Mouse (Mus musculus) G1E (cell line): ENCODE results near the gene Il23a. TPM values are rescaled to one million over a fixed set of nuclear protein-coding genes. Genes with fewer than 3 reads are reported as not detected.
"Not testable (repeated sequence)": the region's sequence is repeated elsewhere in the genome, so short reads cannot be mapped to it uniquely, and the experiment has no call there.

Experiments used
- ATAC-seq: 2 replicates; pipeline ENCODE4 v1.8.0; 2016; ENCODE audit warnings: mild to moderate bottlenecking; ENCODE audit not compliant: insufficient number of reproducible peaks, poor library complexity, low FRiP score, severe bottlenecking; ENCODE audit errors: extremely low read depth
- DNase-seq: peaks from one replicate; pipeline ENCODE4 v3.0.0; 2012; ENCODE audit warnings: low spot score
- H3K27me3 ChIP-seq: 2 replicates; pipeline ENCODE4 v1.6.1; 2012; ENCODE audit warnings: mild to moderate bottlenecking, low read length, inconsistent platforms; ENCODE audit not compliant: insufficient read depth
- H3K36me3 ChIP-seq: replicated peaks from 2 replicates; pipeline ENCODE3; 2012; ENCODE audit warnings: mild to moderate bottlenecking, inconsistent platforms
- H3K4me1 ChIP-seq: 2 replicates; pipeline ENCODE4 v1.6.1; 2012; ENCODE audit warnings: low read depth, low read length, inconsistent platforms, mixed read lengths; ENCODE audit not compliant: insufficient read depth
- H3K4me3 ChIP-seq: 2 replicates; pipeline ENCODE4 v1.5.1; 2012; ENCODE audit warnings: low read depth, mild to moderate bottlenecking, inconsistent platforms, low read length, moderate library complexity, mixed read lengths
- H3K9me3 ChIP-seq: replicated peaks from 2 replicates; pipeline ENCODE4 v1.6.1; 2012; ENCODE audit warnings: inconsistent platforms
- CTCF ChIP-seq: IDR thresholded peaks from 2 replicates; pipeline ENCODE4 v1.5.1; 2012; ENCODE audit warnings: low read depth, low read length, inconsistent platforms, mixed read lengths
- GATA1 ChIP-seq: IDR thresholded peaks from 2 replicates; pipeline ENCODE4 v1.6.1; 2012; ENCODE audit warnings: borderline replicate concordance, low read length, inconsistent platforms, mixed read lengths
- GATA2 ChIP-seq: IDR thresholded peaks from 2 replicates; pipeline ENCODE4 v1.6.1; 2012; ENCODE audit warnings: low read depth, low read length, inconsistent platforms, borderline replicate concordance
- POLR2AphosphoS5 ChIP-seq: IDR thresholded peaks from 2 replicates; pipeline ENCODE4 v1.6.1; 2012; ENCODE audit warnings: low read depth, low read length, inconsistent platforms; ENCODE audit not compliant: insufficient replicate concordance
- TAL1 ChIP-seq: conservative IDR thresholded peaks from 2 replicates; pipeline ENCODE4 v1.6.1; 2012; ENCODE audit warnings: low read depth, low read length, inconsistent platforms, mixed read lengths
- polyA plus RNA-seq: library from polyadenylated mRNA; stranded (reverse); fragments of >175 nt; gene quantifications from 2 replicates; pipeline ENCODE4 v1.2.3, GENCODE M21; 2012
- total RNA-seq, 2 experiments: library from RNA; stranded (forward) in 1 of 2; stranded (reverse) in 1 of 2; fragments of 200-1000 nt in 1 of 2; fragments of >200 nt in 1 of 2; fragmentation: Nextera tagmentation in 1 of 2; gene quantifications; 2 replicates each; pipeline ENCODE4 v1.2.3; 2014 to 2017

Il23a gene
- total and polyA plus RNA-seq, 3 experiments, result 0.03 to 0.16 TPM; not detected in 1

GRCm38 (mm10) chr10:128338415-128338814 lies 39.9 kb upstream of the Il23a start:
- Histone ChIP-seq H3K9me3 (no peaks in the 10 kb centered on the region), H3K36me3 (peaks cover 37% of the 10 kb centered on the region), H3K4me1 (peaks cover 82% of the 10 kb centered on the region), H3K27me3 (no peaks in the 10 kb centered on the region), H3K4me3 (peak overlapping the region; percentile 88)
- 0 out of 2 replicates have a peak, but pooled peaks have one; percentile 23 for ATAC-seq
- DNase-seq, result peak; percentile 52
- TF ChIP-seq GATA1, result no peak
- no peak for TF ChIP-seq CTCF
- TF ChIP-seq GATA2, result no peak
- no peak for TF ChIP-seq TAL1
- no peak for TF ChIP-seq POLR2AphosphoS5

DNA sequence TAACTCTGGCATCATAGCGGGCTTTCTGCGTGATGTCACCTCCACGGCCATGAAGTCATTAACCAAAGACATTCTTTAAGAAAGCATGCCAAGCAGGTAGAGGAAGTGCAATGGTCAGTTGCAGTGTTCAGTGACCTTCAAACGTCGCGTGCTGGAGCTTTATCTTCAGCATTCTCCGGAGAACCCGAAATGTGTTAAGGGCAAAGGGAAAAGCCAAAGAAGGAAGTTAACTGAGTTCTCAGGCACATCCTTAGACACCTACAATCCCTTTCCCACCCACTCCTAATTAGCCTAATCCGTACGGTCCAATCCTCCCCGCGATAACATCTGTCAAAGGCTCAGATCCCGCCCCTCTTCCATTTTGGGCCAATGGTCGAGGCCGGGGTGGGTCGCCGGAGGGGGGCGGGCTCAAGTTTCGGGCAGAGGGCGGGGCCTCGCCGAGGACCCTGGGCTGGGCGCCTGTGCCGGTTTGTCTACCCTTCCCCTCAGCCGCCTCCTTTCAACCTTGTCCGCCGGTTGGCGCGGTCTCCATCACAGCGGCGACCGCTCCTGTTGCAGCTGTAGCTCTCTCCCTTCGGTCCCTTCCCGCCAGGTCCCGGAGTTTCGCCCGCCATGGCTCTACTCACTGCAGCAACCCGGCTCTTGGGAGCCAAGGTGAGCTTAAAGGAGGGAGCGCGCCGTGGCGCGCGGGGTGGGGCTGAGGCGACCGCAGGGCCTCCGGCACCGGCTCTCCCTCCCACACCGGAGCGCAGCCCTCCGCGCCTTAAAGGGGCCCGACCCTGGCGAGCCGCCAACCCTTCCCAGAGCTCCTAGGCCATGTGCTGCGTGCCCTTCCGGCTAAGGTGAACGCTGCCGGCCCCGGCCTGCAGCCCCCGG lies 39.0 kb upstream of the Il23a start, which contains the start of gene Cs:
Gene Cs, plus strand, starts transcription at position 429 of the 876 bp plus-strand sequence.
- no peaks in the 10 kb centered on the region for H3K27me3 ChIP-seq
- TF ChIP-seq GATA1 (no peak), CTCF (no peak), TAL1 (no peak), POLR2AphosphoS5 (no peak), GATA2 (no peak)
- peak within 1 kb of the TSS; percentile 88 for H3K4me3 ChIP-seq
- no peaks in the 10 kb centered on the region for H3K9me3 ChIP-seq
- H3K4me1 ChIP-seq, result peaks cover 75% of the 10 kb centered on the region
- ATAC-seq, result peak; percentile 90
- peak; percentile 84 for DNase-seq
- peaks cover 29% of the 10 kb centered on the region for H3K36me3 ChIP-seq

GRCm38 (mm10) chr10:128336597-128336996 lies 38.0 kb upstream of the Il23a start:
- H3K4me1 ChIP-seq, result peaks cover 68% of the 10 kb centered on the region
- TF ChIP-seq POLR2AphosphoS5 (no peak), GATA2 (no peak), GATA1 (no peak), TAL1 (peak; percentile 51)
- ATAC-seq, result peak; percentile 36
- no peaks in the 10 kb centered on the region for H3K27me3 ChIP-seq
- no peaks in the 10 kb centered on the region for H3K9me3 ChIP-seq
- peaks cover 24% of the 10 kb centered on the region for H3K36me3 ChIP-seq
- DNase-seq, result no peak
- H3K4me3 ChIP-seq, result peak overlapping the region; percentile 88; the same call in 1 of the 2 replicates

DNA sequence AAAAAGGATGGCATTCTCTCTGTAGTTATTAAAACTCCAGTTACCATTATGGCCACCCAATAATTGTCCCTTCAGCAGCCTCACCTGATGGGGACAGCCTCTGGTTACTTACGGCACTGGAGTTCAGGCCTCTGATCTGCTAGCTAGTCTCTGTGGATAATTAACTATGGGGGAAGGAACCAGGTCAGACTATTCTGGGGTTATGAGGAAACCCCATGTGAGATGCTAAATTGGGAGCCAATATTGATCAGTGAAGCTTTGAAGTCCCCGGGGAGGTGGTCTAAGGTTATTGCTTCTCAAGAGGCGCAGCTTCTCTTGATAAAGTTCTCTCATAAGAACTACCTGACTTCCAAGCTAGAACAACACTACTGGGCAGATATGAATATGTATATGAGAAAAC lies 37.6 kb upstream of the Il23a start:
- H3K36me3 ChIP-seq, result peaks cover 20% of the 10 kb centered on the region

DNA sequence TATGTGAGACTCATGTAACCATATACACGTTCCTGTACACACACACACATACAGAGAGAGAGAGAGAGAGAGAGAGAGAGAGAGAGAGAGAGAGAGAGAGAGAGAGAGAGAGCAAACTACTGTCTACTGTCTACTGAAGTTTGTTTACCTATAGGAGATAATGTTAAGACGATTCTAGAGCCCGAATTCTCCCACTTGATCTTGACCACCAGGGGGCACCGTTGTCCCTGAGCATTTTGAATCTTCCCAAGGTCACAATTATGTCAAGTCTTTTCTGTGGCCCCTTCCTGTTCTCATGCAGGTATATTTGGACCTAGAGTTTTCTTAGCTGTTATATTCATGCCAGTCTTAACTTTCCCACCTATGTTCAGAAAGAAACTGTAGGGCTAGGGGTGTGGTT lies 37.0 kb upstream of the Il23a start:
- Histone ChIP-seq H3K4me1 (peaks cover 60% of the 10 kb centered on the region), H3K27me3 (no peaks in the 10 kb centered on the region), H3K9me3 (no peaks in the 10 kb centered on the region), H3K36me3 (peaks cover 15% of the 10 kb centered on the region), H3K4me3 (no peak overlapping the region)
- TF ChIP-seq CTCF (peak; percentile 84), TAL1 (no peak)
- ATAC-seq, result no peak
- DNase-seq, result no peak

More for the DNA sequence above, 37.6 kb upstream of the Il23a start:
- Histone ChIP-seq H3K27me3 (no peaks in the 10 kb centered on the region), H3K4me3 (no peak overlapping the region; the same call in 1 of the 2 replicates), H3K9me3 (no peaks in the 10 kb centered on the region), H3K4me1 (peaks cover 64% of the 10 kb centered on the region)
- ATAC-seq (no peak), DNase-seq (no peak)
- TF ChIP-seq TAL1 (no peak), CTCF (no peak), GATA1 (no peak), GATA2 (no peak), POLR2AphosphoS5 (no peak)

DNA sequence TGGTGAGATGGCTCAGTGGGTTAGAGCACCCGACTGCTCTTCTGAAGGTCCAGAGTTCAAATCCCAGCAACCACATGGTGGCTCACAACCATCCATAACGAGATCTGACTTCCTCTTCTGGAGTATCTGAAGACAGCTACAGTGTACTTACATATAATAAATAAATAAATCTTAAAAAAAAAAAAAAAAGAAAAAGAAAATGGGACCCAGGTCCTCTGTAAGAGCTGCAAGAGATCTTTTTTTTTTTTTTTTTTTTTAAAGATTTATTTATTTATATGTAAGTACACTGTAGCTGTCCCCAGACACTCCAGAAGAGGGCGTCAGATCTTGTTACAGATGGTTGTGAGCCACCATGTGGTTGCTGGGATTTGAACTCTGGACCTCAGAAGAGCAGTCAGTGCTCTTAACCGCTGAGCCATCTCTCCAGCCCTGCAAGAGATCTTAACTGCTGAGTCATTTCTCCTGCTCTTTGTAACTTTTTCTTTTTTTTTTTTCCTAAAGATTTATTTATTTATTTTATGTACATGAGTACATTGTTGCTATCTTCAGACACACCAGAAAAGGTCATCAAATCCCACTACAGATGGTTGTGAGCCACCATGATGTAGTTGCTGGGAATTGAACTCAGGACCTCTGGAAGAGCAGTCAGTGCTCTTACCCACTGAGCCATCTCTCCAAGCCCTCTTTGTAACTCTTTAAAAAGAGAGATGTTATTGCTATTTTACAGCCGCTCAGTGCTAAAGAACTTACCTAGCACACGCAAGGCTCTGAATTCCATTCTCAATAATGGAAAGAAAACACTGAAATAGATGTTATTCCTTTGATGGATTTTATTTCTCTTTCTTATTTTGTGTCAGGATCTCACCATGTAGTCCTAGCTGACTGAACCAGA lies 34.1 kb upstream of the Il23a start:
- H3K4me3 ChIP-seq, H3K27me3 ChIP-seq, H3K9me3 ChIP-seq, DNase-seq, ATAC-seq: not testable (repeated sequence)
- Histone ChIP-seq H3K36me3 (peaks cover 20% of the 10 kb centered on the region), H3K4me1 (peaks cover 35% of the 10 kb centered on the region)
